Mouse (Mus musculus) thymus, adult 2 months (tissue): ENCODE data around the gene Bmp8b.

Experiments
- CTCF ChIP-seq: fragments of 200-500 bp; IDR thresholded peaks from 2 replicates; pipeline ENCODE4 v1.5.1; 2012; ENCODE audit warnings: mild to moderate bottlenecking, control low read depth, low read length, moderate library complexity, borderline replicate concordance; ENCODE audit not compliant: control insufficient read depth, poor library complexity, insufficient read depth; ENCODE audit errors: extremely low read depth
- POLR2A ChIP-seq: fragments of 200-500 bp; IDR thresholded peaks from 2 replicates; pipeline ENCODE4 v1.6.1; 2012; ENCODE audit warnings: mild to moderate bottlenecking, low read length, control low read depth, moderate library complexity; ENCODE audit not compliant: control insufficient read depth, poor library complexity, insufficient read depth; ENCODE audit errors: extremely low read depth

- no peak for TF ChIP-seq CTCF
- TF ChIP-seq POLR2A, result no peak
Observed at GRCm38 (mm10) chr4:123105451-123105790, 456 bp downstream of the Bmp8b start.
